Mouse (Mus musculus): Measurements from ENCODE around the gene Nyap1. TPM values are rescaled to one million over a fixed set of nuclear protein-coding genes. Genes with fewer than 3 reads are reported as not detected.

Gene Nyap1
- polyA plus RNA-seq, 1 experiment = not detected

DNA sequence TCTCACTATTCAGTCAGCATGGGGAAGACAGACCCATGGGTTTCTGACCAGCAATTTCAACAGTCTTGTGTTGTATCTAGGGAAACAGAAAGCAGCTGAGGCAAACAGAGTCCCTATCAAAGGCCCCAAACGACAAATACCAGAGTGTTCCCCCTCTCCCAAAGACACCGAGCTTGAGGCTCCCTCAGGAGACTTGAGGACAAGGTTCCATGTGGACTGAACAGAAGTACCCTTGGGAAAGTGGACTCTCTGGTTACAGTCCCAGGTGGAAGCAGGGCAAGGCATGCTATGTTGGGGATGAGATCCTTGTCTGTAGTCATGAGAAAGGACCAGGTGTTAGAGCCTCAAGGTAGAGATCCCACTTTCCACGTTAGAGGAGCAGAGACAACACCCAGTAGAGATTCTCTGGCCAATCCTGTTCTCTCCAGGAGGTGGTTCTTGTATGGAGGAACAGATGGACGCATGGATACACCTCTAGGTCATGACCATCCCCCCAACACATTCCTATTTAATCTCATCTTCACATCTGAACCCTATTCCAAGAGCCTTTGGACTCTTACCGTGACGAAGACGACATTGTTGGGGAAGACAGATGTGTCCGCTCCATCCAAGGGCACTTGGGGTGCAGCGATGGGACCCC lies 42.6 kb upstream of the Nyap1 start:
- WGBS = 54% methylated on average over 9 of the region's 9 CpGs
- H3K4me3 ChIP-seq (ENCODE audit: insufficient read depth, low read depth, low read length) = no peak overlapping the region
- no peak for TF ChIP-seq POLR2A (IDR thresholded peaks at IDR 0.05; ENCODE audit: insufficient read depth, low read depth, low read length)
- no peak for TF ChIP-seq CTCF (IDR thresholded peaks at IDR 0.05; ENCODE audit: insufficient read depth, low read depth, low read length)
- H3K4me1 ChIP-seq (ENCODE audit: control insufficient read depth, insufficient read depth, low read length) = peaks cover 44% of the 10 kb centered on the region
- H3K27ac ChIP-seq (ENCODE audit: insufficient read depth, low read depth, low read length) = no peak overlapping the region

DNA sequence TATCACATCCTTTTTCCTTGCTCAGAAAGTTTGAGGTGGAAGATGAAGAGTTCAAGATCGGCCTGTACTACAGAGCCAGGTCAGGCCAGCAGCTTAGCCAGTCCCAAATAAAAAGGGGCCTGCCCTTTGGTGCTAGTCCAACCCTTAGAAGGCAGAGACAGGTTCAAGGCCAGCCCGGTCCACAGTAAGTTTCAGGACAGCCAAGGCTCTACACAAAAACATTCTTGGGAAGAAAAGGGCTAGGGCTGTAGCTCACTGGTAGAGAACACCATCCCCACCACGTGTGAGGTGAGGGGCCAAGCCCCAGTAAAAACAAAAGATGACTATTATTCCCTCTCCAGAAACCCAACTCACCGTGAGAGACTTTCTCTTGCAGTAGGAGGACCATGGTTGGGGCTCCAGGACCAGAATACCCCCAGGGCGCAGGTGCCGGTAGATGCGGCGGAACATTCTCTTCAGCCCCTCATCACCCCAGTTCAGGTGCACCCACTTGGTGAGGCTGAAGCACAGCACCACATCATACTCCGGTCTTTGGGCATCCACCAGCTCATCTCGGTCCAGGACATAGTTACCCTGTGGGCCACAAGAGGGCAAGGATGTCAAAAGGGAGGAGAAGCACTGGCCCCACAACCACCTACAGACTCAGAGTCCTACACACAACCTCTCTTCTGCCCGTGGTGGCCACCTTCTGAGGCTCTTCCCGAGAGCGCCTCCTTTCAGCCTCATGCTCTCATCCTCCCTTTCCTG lies 41.5 kb upstream of the Nyap1 start:
- Histone ChIP-seq H3K27ac (ENCODE audit: insufficient read depth, low read depth, low read length) (no peak overlapping the region), H3K4me3 (ENCODE audit: insufficient read depth, low read depth, low read length) (no peak overlapping the region), H3K4me1 (ENCODE audit: control insufficient read depth, insufficient read depth, low read length) (peaks cover 41% of the 10 kb centered on the region)
- 66% methylated on average over 13 of the region's 13 CpGs for WGBS
- TF ChIP-seq POLR2A (IDR thresholded peaks at IDR 0.05; ENCODE audit: insufficient read depth, low read depth, low read length) (no peak), CTCF (IDR thresholded peaks at IDR 0.05; ENCODE audit: insufficient read depth, low read depth, low read length) (no peak)

DNA sequence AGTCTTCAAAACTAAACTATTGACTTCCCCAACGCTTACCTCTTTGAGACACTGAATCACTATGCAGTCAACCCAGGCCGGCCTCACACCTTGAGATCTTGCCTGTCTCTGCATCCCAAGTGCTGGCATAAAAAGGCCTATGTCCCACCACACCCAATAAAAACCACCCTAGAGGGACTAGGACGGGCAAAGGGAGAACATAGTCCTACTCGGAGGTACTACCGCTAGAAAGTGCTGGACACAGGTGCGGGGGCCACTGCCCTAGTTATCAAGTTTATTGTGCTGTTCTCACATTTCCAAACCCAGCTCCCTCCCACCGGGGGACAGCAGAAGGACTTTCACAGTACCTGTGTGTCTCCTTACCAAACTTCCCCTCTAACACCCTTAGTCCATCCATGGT lies 40.3 kb upstream of the Nyap1 start:
- no peak overlapping the region for H3K27ac ChIP-seq (ENCODE audit: insufficient read depth, low read depth, low read length)
- peaks cover 38% of the 10 kb centered on the region for H3K4me1 ChIP-seq (ENCODE audit: control insufficient read depth, insufficient read depth, low read length)
- H3K4me3 ChIP-seq (ENCODE audit: insufficient read depth, low read depth, low read length) = no peak overlapping the region
- no peak for TF ChIP-seq CTCF (IDR thresholded peaks at IDR 0.05; ENCODE audit: insufficient read depth, low read depth, low read length)
- no peak for TF ChIP-seq POLR2A (IDR thresholded peaks at IDR 0.05; ENCODE audit: insufficient read depth, low read depth, low read length)
- 91% methylated on average over 7 of the region's 7 CpGs for WGBS

DNA sequence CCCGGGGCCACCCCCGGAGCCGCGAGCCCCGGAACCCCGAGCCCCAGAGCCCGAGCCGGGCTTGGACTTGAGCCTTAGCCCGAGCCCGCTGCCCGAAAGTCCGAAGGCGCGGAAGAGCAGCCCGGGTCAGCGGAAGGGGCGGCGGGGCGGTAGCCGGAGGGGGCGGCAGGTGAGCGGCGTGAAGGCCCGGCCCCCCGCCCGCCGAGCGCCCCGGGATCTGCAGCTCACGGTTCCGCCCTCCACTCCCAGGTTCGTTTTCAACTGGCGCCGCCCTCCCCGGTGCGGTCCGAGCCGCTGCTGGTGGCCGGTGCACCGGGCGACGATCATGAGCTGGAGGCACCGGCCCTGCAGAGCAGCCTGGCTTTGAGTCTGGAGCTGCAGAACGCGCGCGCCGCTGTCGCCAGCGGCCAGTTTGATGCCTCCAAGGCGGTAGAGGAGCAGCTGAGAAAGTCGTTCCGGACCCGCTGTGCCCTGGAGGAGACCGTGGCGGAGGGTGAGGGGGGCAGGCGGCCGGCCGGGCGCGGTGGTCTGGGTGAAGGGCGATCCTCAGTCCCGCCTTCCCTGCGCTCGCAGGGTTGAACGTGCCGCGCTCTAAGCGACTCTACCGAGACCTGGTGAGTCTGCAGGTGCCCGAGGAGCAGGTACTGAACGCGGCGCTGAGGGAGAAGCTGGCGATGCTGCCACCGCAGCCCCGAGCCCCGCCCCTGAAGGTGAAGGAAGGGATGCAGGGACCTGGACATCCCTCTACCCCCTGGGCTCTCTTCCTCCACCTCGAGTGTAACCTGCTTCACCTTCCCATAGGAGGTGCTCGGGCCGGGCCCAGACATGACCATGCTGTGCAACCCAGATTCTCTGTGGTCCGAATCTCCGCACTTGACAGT lies 37.9 kb upstream of the Nyap1 start:
- H3K27ac ChIP-seq (ENCODE audit: insufficient read depth, low read depth, low read length) = no peak overlapping the region
- H3K4me3 ChIP-seq (ENCODE audit: insufficient read depth, low read depth, low read length) = peak overlapping the region; percentile 69
- TF ChIP-seq CTCF (IDR thresholded peaks at IDR 0.05; ENCODE audit: insufficient read depth, low read depth, low read length) = no peak
- TF ChIP-seq POLR2A (IDR thresholded peaks at IDR 0.05; ENCODE audit: insufficient read depth, low read depth, low read length) = no peak
- WGBS = under 1% methylated on average over 83 of the region's 83 CpGs
- H3K4me1 ChIP-seq (ENCODE audit: control insufficient read depth, insufficient read depth, low read length) = peaks cover 31% of the 10 kb centered on the region

DNA sequence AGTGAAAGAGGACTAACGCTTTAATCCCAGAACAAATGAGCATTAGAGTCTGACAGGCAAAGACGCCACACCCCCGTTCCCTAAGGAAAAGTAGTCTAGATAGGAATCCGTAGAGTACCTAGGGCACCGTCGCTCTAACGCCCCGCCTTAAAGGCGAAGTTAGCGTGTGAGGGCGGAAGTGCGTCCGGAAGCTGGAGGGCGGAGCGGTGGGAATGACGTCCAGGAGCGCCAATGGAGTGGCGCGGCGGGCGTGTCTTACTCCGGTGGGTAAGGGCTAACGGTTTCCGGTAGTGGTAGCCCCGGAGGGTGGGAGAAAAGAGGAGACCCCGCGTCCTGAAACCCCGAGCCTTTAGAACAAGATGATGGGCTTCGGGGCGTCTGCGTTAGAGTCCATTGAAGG lies 37.2 kb upstream of the Nyap1 start, which contains the start of gene Ppp1r35:
Ppp1r35 (plus strand) TSS at position 215 of the 400 bp plus-strand sequence.
- peak within 1 kb of the TSS; percentile 69 for H3K4me3 ChIP-seq (ENCODE audit: insufficient read depth, low read depth, low read length)
- no peak for TF ChIP-seq CTCF (IDR thresholded peaks at IDR 0.05; ENCODE audit: insufficient read depth, low read depth, low read length)
- peak; percentile 37; the same call in 1 of the 2 replicates for TF ChIP-seq POLR2A (IDR thresholded peaks at IDR 0.05; ENCODE audit: insufficient read depth, low read depth, low read length)
- peaks cover 26% of the 10 kb centered on the region for H3K4me1 ChIP-seq (ENCODE audit: control insufficient read depth, insufficient read depth, low read length)
- H3K27ac ChIP-seq (ENCODE audit: insufficient read depth, low read depth, low read length) = no peak within 1 kb of the TSS; the same call in 1 of the 2 replicates
- under 1% methylated on average over 31 of the region's 31 CpGs for WGBS

DNA sequence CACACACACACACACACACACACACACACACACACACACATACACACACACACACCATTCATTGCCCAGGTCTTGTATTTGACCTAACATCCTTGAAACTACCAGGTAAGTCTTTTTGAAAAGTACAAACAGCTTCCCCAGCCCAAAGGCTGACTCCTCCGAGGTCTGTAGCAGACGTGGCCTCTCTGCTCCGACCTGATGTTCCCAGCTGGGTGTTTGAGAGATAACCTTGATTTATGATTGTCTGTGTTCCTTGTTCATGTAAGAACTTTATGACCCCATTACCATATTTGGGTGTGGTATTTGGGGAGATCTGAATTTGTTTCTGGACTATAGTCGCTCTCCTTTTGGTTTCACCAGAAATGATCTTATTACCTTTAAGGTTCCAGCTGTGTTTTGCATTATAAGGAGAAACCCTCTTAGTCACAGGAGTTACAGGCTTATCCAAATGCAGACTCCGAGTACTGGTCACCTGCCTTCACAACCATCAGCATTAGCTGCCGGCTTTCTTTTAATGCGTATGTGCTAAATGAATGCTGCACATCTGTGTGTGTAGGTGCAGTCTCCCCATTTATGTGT lies 35.9 kb upstream of the Nyap1 start:
- WGBS = 84% methylated on average over 7 of the region's 7 CpGs
- peaks cover 17% of the 10 kb centered on the region for H3K4me1 ChIP-seq (ENCODE audit: control insufficient read depth, insufficient read depth, low read length)
- H3K4me3 ChIP-seq (ENCODE audit: insufficient read depth, low read depth, low read length) = no peak overlapping the region
- TF ChIP-seq POLR2A (IDR thresholded peaks at IDR 0.05; ENCODE audit: insufficient read depth, low read depth, low read length) (no peak), CTCF (IDR thresholded peaks at IDR 0.05; ENCODE audit: insufficient read depth, low read depth, low read length) (no peak)
- no peak overlapping the region for H3K27ac ChIP-seq (ENCODE audit: insufficient read depth, low read depth, low read length)

DNA sequence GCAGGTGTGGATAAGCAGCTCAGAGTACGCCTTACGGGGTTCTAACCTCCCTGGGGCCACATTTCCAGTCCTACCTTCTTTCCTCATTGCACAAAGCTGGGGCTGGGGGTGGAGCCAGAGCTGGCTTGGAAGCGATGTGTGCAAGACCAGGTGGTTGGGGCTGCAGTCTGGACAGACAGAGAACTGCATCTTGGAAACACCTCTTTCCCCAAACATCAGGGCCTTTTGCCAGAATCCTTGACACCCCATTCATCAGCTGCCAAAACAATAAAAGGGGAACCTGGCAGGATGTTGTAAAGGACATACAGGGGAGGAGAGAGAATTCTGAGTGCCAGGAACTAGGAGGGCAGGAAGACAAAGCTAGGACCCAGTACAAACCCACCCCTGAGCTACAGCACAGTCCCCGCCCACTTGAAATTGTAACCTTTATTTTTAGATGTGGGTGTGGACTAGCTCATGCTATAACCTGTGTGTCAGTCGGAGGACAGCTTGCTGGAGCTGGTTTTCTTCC lies 35.1 kb upstream of the Nyap1 start:
- Histone ChIP-seq H3K27ac (ENCODE audit: insufficient read depth, low read depth, low read length) (no peak overlapping the region), H3K4me1 (ENCODE audit: control insufficient read depth, insufficient read depth, low read length) (peaks cover 10% of the 10 kb centered on the region), H3K4me3 (ENCODE audit: insufficient read depth, low read depth, low read length) (no peak overlapping the region)
- 33% methylated on average over 5 of the region's 5 CpGs for WGBS
- TF ChIP-seq POLR2A (IDR thresholded peaks at IDR 0.05; ENCODE audit: insufficient read depth, low read depth, low read length) = no peak
- no peak for TF ChIP-seq CTCF (IDR thresholded peaks at IDR 0.05; ENCODE audit: insufficient read depth, low read depth, low read length)

DNA sequence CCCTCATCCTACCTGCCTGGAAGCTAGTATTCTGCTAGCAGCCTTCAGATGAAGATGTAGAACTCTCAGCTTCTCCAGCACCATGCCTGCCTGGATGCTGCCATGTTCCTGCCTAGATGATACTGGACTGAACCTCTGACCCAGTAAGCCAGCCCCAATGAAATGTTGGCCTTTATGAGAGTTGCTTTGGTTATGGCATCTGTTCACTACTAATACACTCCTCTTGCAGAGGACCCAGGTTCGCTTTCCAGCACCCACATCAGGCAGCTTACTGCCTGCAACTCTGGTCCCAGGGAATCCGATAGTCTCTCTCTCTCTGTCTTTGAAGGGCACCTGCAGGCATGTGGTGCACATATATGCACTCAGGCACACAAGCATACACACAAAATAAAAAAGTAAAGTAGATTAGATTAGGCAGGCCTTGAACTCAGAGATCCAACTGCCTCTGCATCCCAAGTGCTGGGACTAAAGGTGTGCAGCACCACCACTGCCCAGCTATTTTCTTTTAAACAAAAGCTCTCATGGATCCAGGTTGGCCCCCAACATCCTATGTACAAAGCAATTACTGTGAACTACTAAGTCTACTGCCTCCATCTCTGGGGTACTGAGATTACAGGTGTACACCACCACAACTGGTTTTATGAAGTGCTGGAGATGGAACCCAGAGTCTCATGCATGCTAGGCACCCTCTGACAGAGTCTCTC lies 34.3 kb upstream of the Nyap1 start:
- no peak overlapping the region for H3K27ac ChIP-seq (ENCODE audit: insufficient read depth, low read depth, low read length)
- peaks cover 10% of the 10 kb centered on the region for H3K4me1 ChIP-seq (ENCODE audit: control insufficient read depth, insufficient read depth, low read length)
- WGBS = 85% methylated on average over 2 of the region's 2 CpGs
- TF ChIP-seq CTCF (IDR thresholded peaks at IDR 0.05; ENCODE audit: insufficient read depth, low read depth, low read length) (no peak), POLR2A (IDR thresholded peaks at IDR 0.05; ENCODE audit: insufficient read depth, low read depth, low read length) (no peak)
- H3K4me3 ChIP-seq (ENCODE audit: insufficient read depth, low read depth, low read length) = no peak overlapping the region

All from olfactory bulb, adult 2 months (tissue).